Mouse (Mus musculus) kidney, postnatal 0 days (tissue): Measurements from ENCODE around the gene Atp6v1a. TPM values are rescaled to one million over a fixed set of nuclear protein-coding genes. Genes with fewer than 3 reads are reported as not detected.
A peak's percentile ranks its signal among the peaks of the same experiment; 100 is the strongest.

ENCODE experiments used
- ATAC-seq: fragments of 200-750 bp; cut with Nextera tagmentation; replicated peaks from 2 replicates; pipeline ENCODE4 v1.8.0; 2017; ENCODE audit warnings: low read depth, moderate number of reproducible peaks, moderate TSS enrichment, moderate library complexity; ENCODE audit not compliant: low FRiP score
- DNase-seq: peaks from one replicate; pipeline ENCODE4 v3.0.0-alpha.2; 2016; ENCODE audit warnings: low spot score
- H3K27ac ChIP-seq: fragments of 300-500 bp; sonication (generic); 2 replicates; pipeline ENCODE4 v1.5.1; 2014; ENCODE audit warnings: mild to moderate bottlenecking
- H3K27me3 ChIP-seq: fragments of 300-500 bp; sonication (generic); 2 replicates; pipeline ENCODE4 v1.6.1; 2014; ENCODE audit warnings: low read length, mixed read lengths; ENCODE audit not compliant: insufficient read depth
- H3K36me3 ChIP-seq: fragments of 300-500 bp; sonication (generic); 2 replicates; pipeline ENCODE4 v1.6.1; 2014; ENCODE audit warnings: low read length, mixed read lengths; ENCODE audit not compliant: insufficient read depth
- H3K4me1 ChIP-seq: fragments of 300-500 bp; sonication (generic); replicated peaks from 2 replicates; pipeline ENCODE4 v1.6.1; 2014; ENCODE audit warnings: antibody characterized with exemption, low read length, mixed read lengths; ENCODE audit not compliant: insufficient read depth
- H3K4me2 ChIP-seq: fragments of 300-500 bp; sonication (generic); 2 replicates; pipeline ENCODE4 v1.6.1; 2014; ENCODE audit warnings: mild to moderate bottlenecking, low read length, moderate library complexity, mixed read lengths
- H3K4me3 ChIP-seq: fragments of 300-500 bp; sonication (generic); replicated peaks from 2 replicates; pipeline ENCODE4 v1.5.1; 2014; ENCODE audit warnings: low read depth, low read length
- H3K9ac ChIP-seq: fragments of 300-500 bp; sonication (generic); 2 replicates; pipeline ENCODE4 v1.6.1; 2014; ENCODE audit warnings: low read depth, low read length
- H3K9me3 ChIP-seq: fragments of 300-500 bp; sonication (generic); replicated peaks from 2 replicates; pipeline ENCODE4 v1.6.1; 2016; ENCODE audit warnings: low read length, inconsistent platforms, mixed read lengths
- CTCF ChIP-seq: IDR thresholded peaks from 2 replicates; pipeline ENCODE4 v1.5.1; 2016; ENCODE audit warnings: antibody characterized with exemption, low read depth, mild to moderate bottlenecking, moderate library complexity
- WGBS: fragments of 180-500 bp; shearing (Covaris S2); extraction: QIAGEN DNeasy Blood & Tissue Kit; methylation state at CpG from one replicate; pipeline ENCODE4 v1.1.7; 2014; 5-methylcytosine and 5-hydroxymethylcytosine counted together
- polyA plus RNA-seq: library from polyadenylated mRNA; unstranded; fragments of >200 nt; fragmentation: Nextera tagmentation; extraction: Ambion mirVana; gene quantifications from 2 replicates; pipeline ENCODE4 v1.2.1, GENCODE M21; 2015

The Atp6v1a gene
- polyA plus RNA-seq, 1 experiment from 2014 or later = 131 TPM

- Histone ChIP-seq H3K9ac (no peak overlapping the region), H3K4me3 (no peak overlapping the region), H3K4me2 (no peak overlapping the region), H3K9me3 (no peaks in the 10 kb centered on the region), H3K4me1 (0 out of 2 replicates have a peak, but pooled peaks cover 3% of the 10 kb centered on the region), H3K27ac (no peak overlapping the region), H3K36me3 (no peaks in the 10 kb centered on the region), H3K27me3 (no peaks in the 10 kb centered on the region)
- TF ChIP-seq CTCF = no peak
- no peak for ATAC-seq
- peak; percentile 35 for DNase-seq
- WGBS = 56% methylated on average over 4 of the region's 4 CpGs
Measured at GRCm38 (mm10) chr16:44126437-44126836, 13.1 kb downstream of the Atp6v1a start.

- Histone ChIP-seq H3K4me1 (0 out of 2 replicates have a peak, but pooled peaks cover 3% of the 10 kb centered on the region), H3K27ac (no peak overlapping the region), H3K36me3 (no peaks in the 10 kb centered on the region), H3K9me3 (no peaks in the 10 kb centered on the region), H3K4me2 (no peak overlapping the region), H3K27me3 (no peaks in the 10 kb centered on the region), H3K9ac (no peak overlapping the region), H3K4me3 (no peak overlapping the region)
- TF ChIP-seq CTCF = no peak
- ATAC-seq = no peak
- no peak for DNase-seq
- WGBS = 86% methylated on average over 2 of the region's 2 CpGs
Measured at GRCm38 (mm10) chr16:44125436-44125835, 14.1 kb downstream of the Atp6v1a start.

GRCm38 (mm10) chr16:44124713-44125112 is 14.8 kb downstream of the Atp6v1a start:
- DNase-seq = no peak
- H3K4me3 ChIP-seq = no peak overlapping the region
- no peaks in the 10 kb centered on the region for H3K9me3 ChIP-seq
- TF ChIP-seq CTCF = no peak
- H3K9ac ChIP-seq = no peak overlapping the region
- 0 out of 2 replicates have a peak, but pooled peaks cover 3% of the 10 kb centered on the region for H3K4me1 ChIP-seq
- H3K4me2 ChIP-seq = no peak overlapping the region
- H3K27me3 ChIP-seq = no peaks in the 10 kb centered on the region
- ATAC-seq = no peak
- H3K36me3 ChIP-seq = no peaks in the 10 kb centered on the region
- WGBS = 83% methylated on average over 1 of the region's 1 CpGs
- H3K27ac ChIP-seq = no peak overlapping the region

- Histone ChIP-seq H3K4me1 (0 out of 2 replicates have a peak, but pooled peaks cover 3% of the 10 kb centered on the region), H3K4me3 (no peak overlapping the region), H3K9me3 (no peaks in the 10 kb centered on the region), H3K36me3 (no peaks in the 10 kb centered on the region), H3K9ac (no peak overlapping the region), H3K27ac (no peak overlapping the region), H3K4me2 (no peak overlapping the region), H3K27me3 (no peaks in the 10 kb centered on the region)
- 76% methylated on average over 2 of the region's 2 CpGs for WGBS
- ATAC-seq (no peak), DNase-seq (no peak)
- no peak for TF ChIP-seq CTCF
Measured at GRCm38 (mm10) chr16:44123786-44124185, 15.7 kb downstream of the Atp6v1a start.

- DNase-seq (no peak), ATAC-seq (no peak)
- TF ChIP-seq CTCF = no peak
- Histone ChIP-seq H3K27ac (no peak overlapping the region), H3K9ac (no peak overlapping the region), H3K27me3 (no peaks in the 10 kb centered on the region), H3K4me1 (0 out of 2 replicates have a peak, but pooled peaks cover 3% of the 10 kb centered on the region), H3K9me3 (no peaks in the 10 kb centered on the region), H3K4me2 (no peak overlapping the region), H3K4me3 (no peak overlapping the region), H3K36me3 (no peaks in the 10 kb centered on the region)
- WGBS = 58% methylated on average over 7 of the region's 7 CpGs
Measured at GRCm38 (mm10) chr16:44122982-44123725, 16.4 kb downstream of the Atp6v1a start.

GRCm38 (mm10) chr16:44122574-44122973 is 16.9 kb downstream of the Atp6v1a start:
- Histone ChIP-seq H3K27ac (no peak overlapping the region), H3K9me3 (no peaks in the 10 kb centered on the region), H3K4me1 (0 out of 2 replicates have a peak, but pooled peaks cover 3% of the 10 kb centered on the region), H3K4me3 (no peak overlapping the region), H3K9ac (no peak overlapping the region), H3K4me2 (no peak overlapping the region), H3K27me3 (no peaks in the 10 kb centered on the region), H3K36me3 (no peaks in the 10 kb centered on the region)
- no peak for TF ChIP-seq CTCF
- 76% methylated on average over 6 of the region's 6 CpGs for WGBS
- ATAC-seq (no peak), DNase-seq (no peak)
